Mouse (Mus musculus): ENCODE data around the gene Ctrb1. TPM values are rescaled to one million over a fixed set of nuclear protein-coding genes. Genes with fewer than 3 reads are reported as not detected.

Ctrb1 gene
- total and polyA plus RNA-seq, 2 experiments from 2014 or later = 3.4 TPM; not detected in 1

GRCm38 (mm10) chr8:111716603-111717487 is 26.0 kb upstream of the Ctrb1 start:
- peak; percentile 90 for ATAC-seq (ENCODE audit: insufficient read depth, low read depth)
- WGBS = 13% methylated on average over 10 of the region's 10 CpGs
- peak; percentile 0; the same call in 1 of the 2 replicates for TF ChIP-seq CTCF (IDR thresholded peaks at IDR 0.05; ENCODE audit: low read depth)
- peak; percentile 73 for TF ChIP-seq EP300 (IDR thresholded peaks at IDR 0.05; ENCODE audit: low read depth)

GRCm38 (mm10) chr8:111715514-111715913 is 24.7 kb upstream of the Ctrb1 start:
- no peak for ATAC-seq (ENCODE audit: insufficient read depth, low read depth)
- H3K27me3 ChIP-seq (ENCODE audit: control insufficient read depth, insufficient read depth, low read length) = no peaks in the 10 kb centered on the region
- no peak overlapping the region for H3K4me3 ChIP-seq (ENCODE audit: low read depth, low read length)
- 0 out of 2 replicates have a peak overlapping the region, but pooled peaks have one; percentile 68 for H3K9ac ChIP-seq (replicated peaks; ENCODE audit: low read depth, low read length)
- no peak for DNase-seq (ENCODE audit: low spot score)
- H3K9me3 ChIP-seq (replicated peaks; ENCODE audit: control insufficient read depth, low read length) = no peaks in the 10 kb centered on the region
- H3K4me1 ChIP-seq (ENCODE audit: control insufficient read depth, insufficient read depth) = peaks cover 31% of the 10 kb centered on the region
- peak overlapping the region; percentile 100 for H3K27ac ChIP-seq (ENCODE audit: low read depth)
- 82% methylated on average over 13 of the region's 13 CpGs for WGBS
- no peak overlapping the region for H3K4me2 ChIP-seq (ENCODE audit: low read depth, low read length)
- no peak for TF ChIP-seq EP300 (IDR thresholded peaks at IDR 0.05; ENCODE audit: low read depth)
- peak; percentile 3; the same call in 1 of the 2 replicates for TF ChIP-seq CTCF (IDR thresholded peaks at IDR 0.05; ENCODE audit: low read depth)
- peaks cover 68% of the 10 kb centered on the region for H3K36me3 ChIP-seq (replicated peaks; ENCODE audit: control insufficient read depth, insufficient read depth, low read length)

More at GRCm38 (mm10) chr8:111716603-111717487, 26.0 kb upstream of the Ctrb1 start:
- peaks cover 62% of the 10 kb centered on the region for H3K36me3 ChIP-seq (replicated peaks; ENCODE audit: control insufficient read depth, insufficient read depth, low read length)
- H3K4me3 ChIP-seq (ENCODE audit: low read depth, low read length) = no peak overlapping the region
- no peaks in the 10 kb centered on the region for H3K27me3 ChIP-seq (ENCODE audit: control insufficient read depth, insufficient read depth, low read length)
- peak overlapping the region; percentile 36 for H3K4me2 ChIP-seq (ENCODE audit: low read depth, low read length)
- peak overlapping the region; percentile 100 for H3K27ac ChIP-seq (ENCODE audit: low read depth)
- H3K9ac ChIP-seq (replicated peaks; ENCODE audit: low read depth, low read length) = peak overlapping the region; percentile 68
- no peaks in the 10 kb centered on the region for H3K9me3 ChIP-seq (replicated peaks; ENCODE audit: control insufficient read depth, low read length)
- H3K4me1 ChIP-seq (ENCODE audit: control insufficient read depth, insufficient read depth) = peaks cover 31% of the 10 kb centered on the region
- peak; percentile 93 for DNase-seq (ENCODE audit: low spot score)

GRCm38 (mm10) chr8:111714295-111714694 is 23.5 kb upstream of the Ctrb1 start:
- H3K36me3 ChIP-seq (replicated peaks; ENCODE audit: control insufficient read depth, insufficient read depth, low read length) = peaks cover 69% of the 10 kb centered on the region
- 88% methylated on average over 12 of the region's 12 CpGs for WGBS
- no peak for TF ChIP-seq EP300 (IDR thresholded peaks at IDR 0.05; ENCODE audit: low read depth)
- no peak for TF ChIP-seq CTCF (IDR thresholded peaks at IDR 0.05; ENCODE audit: low read depth)
- peaks cover 30% of the 10 kb centered on the region for H3K4me1 ChIP-seq (ENCODE audit: control insufficient read depth, insufficient read depth)
- H3K9me3 ChIP-seq (replicated peaks; ENCODE audit: control insufficient read depth, low read length) = no peaks in the 10 kb centered on the region
- H3K27ac ChIP-seq (ENCODE audit: low read depth) = no peak overlapping the region
- DNase-seq (ENCODE audit: low spot score) (no peak), ATAC-seq (ENCODE audit: insufficient read depth, low read depth) (no peak)
- no peak overlapping the region for H3K4me3 ChIP-seq (ENCODE audit: low read depth, low read length)
- no peak overlapping the region for H3K4me2 ChIP-seq (ENCODE audit: low read depth, low read length)
- H3K9ac ChIP-seq (replicated peaks; ENCODE audit: low read depth, low read length) = no peak overlapping the region
- no peaks in the 10 kb centered on the region for H3K27me3 ChIP-seq (ENCODE audit: control insufficient read depth, insufficient read depth, low read length)

- Histone ChIP-seq H3K27ac (ENCODE audit: low read depth) (no peak overlapping the region), H3K4me1 (ENCODE audit: control insufficient read depth, insufficient read depth) (peaks cover 25% of the 10 kb centered on the region), H3K9ac (replicated peaks; ENCODE audit: low read depth, low read length) (no peak overlapping the region), H3K27me3 (ENCODE audit: control insufficient read depth, insufficient read depth, low read length) (no peaks in the 10 kb centered on the region), H3K4me3 (ENCODE audit: low read depth, low read length) (no peak overlapping the region), H3K36me3 (replicated peaks; ENCODE audit: control insufficient read depth, insufficient read depth, low read length) (peaks cover 70% of the 10 kb centered on the region), H3K4me2 (ENCODE audit: low read depth, low read length) (no peak overlapping the region), H3K9me3 (replicated peaks; ENCODE audit: control insufficient read depth, low read length) (no peaks in the 10 kb centered on the region)
- ATAC-seq (ENCODE audit: insufficient read depth, low read depth) (no peak), DNase-seq (ENCODE audit: low spot score) (no peak)
- 89% methylated on average over 25 of the region's 25 CpGs for WGBS
- TF ChIP-seq CTCF (IDR thresholded peaks at IDR 0.05; ENCODE audit: low read depth) (no peak), EP300 (IDR thresholded peaks at IDR 0.05; ENCODE audit: low read depth) (no peak)
These were observed 23.0 kb upstream of the Ctrb1 start for GRCm38 (mm10) chr8:111713817-111714216.

- Histone ChIP-seq H3K4me2 (ENCODE audit: low read depth, low read length) (no peak overlapping the region), H3K27me3 (ENCODE audit: control insufficient read depth, insufficient read depth, low read length) (no peaks in the 10 kb centered on the region), H3K9me3 (replicated peaks; ENCODE audit: control insufficient read depth, low read length) (no peaks in the 10 kb centered on the region), H3K4me1 (ENCODE audit: control insufficient read depth, insufficient read depth) (peaks cover 24% of the 10 kb centered on the region), H3K9ac (replicated peaks; ENCODE audit: low read depth, low read length) (no peak overlapping the region), H3K27ac (ENCODE audit: low read depth) (no peak overlapping the region), H3K36me3 (replicated peaks; ENCODE audit: control insufficient read depth, insufficient read depth, low read length) (peaks cover 73% of the 10 kb centered on the region), H3K4me3 (ENCODE audit: low read depth, low read length) (no peak overlapping the region)
- no peak for TF ChIP-seq CTCF (IDR thresholded peaks at IDR 0.05; ENCODE audit: low read depth)
- no peak for TF ChIP-seq EP300 (IDR thresholded peaks at IDR 0.05; ENCODE audit: low read depth)
- ATAC-seq (ENCODE audit: insufficient read depth, low read depth) (no peak), DNase-seq (ENCODE audit: low spot score) (no peak)
- WGBS = 86% methylated on average over 11 of the region's 11 CpGs
These were observed 22.5 kb upstream of the Ctrb1 start for GRCm38 (mm10) chr8:111713291-111713690.

Measured in heart, postnatal 0 days (tissue).